Mouse (Mus musculus): ENCODE data around the gene Rln3. TPM values are rescaled to one million over a fixed set of nuclear protein-coding genes. Genes with fewer than 3 reads are reported as not detected.

Gene Rln3
- polyA plus RNA-seq, 1 experiment = not detected

GRCm38 (mm10) chr8:84046505-84046904 lies 1.7 kb upstream of the Rln3 start:
- H3K4me1 ChIP-seq (ENCODE audit: control insufficient read depth, insufficient read depth, insufficient read length, low read length) = no peaks in the 10 kb centered on the region
- no peak overlapping the region for H3K4me3 ChIP-seq (ENCODE audit: insufficient read depth, low read depth, low read length)
- H3K27ac ChIP-seq (replicated peaks; ENCODE audit: low read depth, low read length) = no peak overlapping the region

GRCm38 (mm10) chr8:84044103-84044502 lies 697 bp downstream of the Rln3 start:
- Histone ChIP-seq H3K4me3 (ENCODE audit: insufficient read depth, low read depth, low read length) (no peak overlapping the region), H3K4me1 (ENCODE audit: control insufficient read depth, insufficient read depth, insufficient read length, low read length) (no peaks in the 10 kb centered on the region), H3K27ac (replicated peaks; ENCODE audit: low read depth, low read length) (no peak overlapping the region)

GRCm38 (mm10) chr8:84042948-84043342 lies 1.9 kb downstream of the Rln3 start:
- Histone ChIP-seq H3K4me1 (ENCODE audit: control insufficient read depth, insufficient read depth, insufficient read length, low read length) (no peaks in the 10 kb centered on the region), H3K27ac (replicated peaks; ENCODE audit: low read depth, low read length) (no peak overlapping the region), H3K4me3 (ENCODE audit: insufficient read depth, low read depth, low read length) (peak overlapping the region; percentile 69)

GRCm38 (mm10) chr8:84042066-84042947 lies 2.5 kb downstream of the Rln3 start, which contains the start of gene Il27ra:
TSS of gene Il27ra (minus strand) at chr8:84042589.
- Histone ChIP-seq H3K4me1 (ENCODE audit: control insufficient read depth, insufficient read depth, insufficient read length, low read length) (no peaks in the 10 kb centered on the region), H3K4me3 (ENCODE audit: insufficient read depth, low read depth, low read length) (peak within 1 kb of the TSS; percentile 69), H3K27ac (replicated peaks; ENCODE audit: low read depth, low read length) (0 out of 2 replicates have a peak within 1 kb of the TSS, but pooled peaks have one; percentile 25)

- no peaks in the 10 kb centered on the region for H3K4me1 ChIP-seq (ENCODE audit: control insufficient read depth, insufficient read depth, insufficient read length, low read length)
- H3K27ac ChIP-seq (replicated peaks; ENCODE audit: low read depth, low read length) = no peak overlapping the region
- no peak overlapping the region for H3K4me3 ChIP-seq (ENCODE audit: insufficient read depth, low read depth, low read length)
Measured at GRCm38 (mm10) chr8:84039050-84039449, 5.8 kb downstream of the Rln3 start.

GRCm38 (mm10) chr8:84038015-84038414 lies 6.8 kb downstream of the Rln3 start:
- Histone ChIP-seq H3K4me3 (ENCODE audit: insufficient read depth, low read depth, low read length) (no peak overlapping the region), H3K27ac (replicated peaks; ENCODE audit: low read depth, low read length) (no peak overlapping the region), H3K4me1 (ENCODE audit: control insufficient read depth, insufficient read depth, insufficient read length, low read length) (no peaks in the 10 kb centered on the region)

GRCm38 (mm10) chr8:84032777-84033176 lies 12.0 kb downstream of the Rln3 start:
- no peak overlapping the region for H3K4me3 ChIP-seq (ENCODE audit: insufficient read depth, low read depth, low read length)
- H3K4me1 ChIP-seq (ENCODE audit: control insufficient read depth, insufficient read depth, insufficient read length, low read length) = no peaks in the 10 kb centered on the region
- no peak overlapping the region for H3K27ac ChIP-seq (replicated peaks; ENCODE audit: low read depth, low read length)

GRCm38 (mm10) chr8:84029272-84029671 lies 15.5 kb downstream of the Rln3 start:
- H3K4me1 ChIP-seq (ENCODE audit: control insufficient read depth, insufficient read depth, insufficient read length, low read length) = no peaks in the 10 kb centered on the region
- no peak overlapping the region for H3K4me3 ChIP-seq (ENCODE audit: insufficient read depth, low read depth, low read length)
- H3K27ac ChIP-seq (replicated peaks; ENCODE audit: low read depth, low read length) = no peak overlapping the region

- peaks cover 4% of the 10 kb centered on the region; the same call in 1 of the 2 replicates for H3K4me1 ChIP-seq (ENCODE audit: control insufficient read depth, insufficient read depth, insufficient read length, low read length)
- no peak overlapping the region for H3K4me3 ChIP-seq (ENCODE audit: insufficient read depth, low read depth, low read length)
Measured at GRCm38 (mm10) chr8:84027449-84027848, 17.4 kb downstream of the Rln3 start.

GRCm38 (mm10) chr8:84025863-84026262 lies 18.9 kb downstream of the Rln3 start:
- Histone ChIP-seq H3K4me1 (ENCODE audit: control insufficient read depth, insufficient read depth, insufficient read length, low read length) (peaks cover 4% of the 10 kb centered on the region; the same call in 1 of the 2 replicates), H3K4me3 (ENCODE audit: insufficient read depth, low read depth, low read length) (no peak overlapping the region), H3K27ac (replicated peaks; ENCODE audit: low read depth, low read length) (no peak overlapping the region)

More at GRCm38 (mm10) chr8:84027449-84027848, 17.4 kb downstream of the Rln3 start:
- H3K27ac ChIP-seq (replicated peaks; ENCODE audit: low read depth, low read length) = no peak overlapping the region

- H3K4me1 ChIP-seq (ENCODE audit: control insufficient read depth, insufficient read depth, insufficient read length, low read length) = peaks cover 4% of the 10 kb centered on the region; the same call in 1 of the 2 replicates
- H3K27ac ChIP-seq (replicated peaks; ENCODE audit: low read depth, low read length) = no peak overlapping the region
- H3K4me3 ChIP-seq (ENCODE audit: insufficient read depth, low read depth, low read length) = no peak overlapping the region
Measured at GRCm38 (mm10) chr8:84024171-84024570, 20.6 kb downstream of the Rln3 start.

- no peak overlapping the region for H3K4me3 ChIP-seq (ENCODE audit: insufficient read depth, low read depth, low read length)
- no peak overlapping the region for H3K27ac ChIP-seq (replicated peaks; ENCODE audit: low read depth, low read length)
- peaks cover 4% of the 10 kb centered on the region; the same call in 1 of the 2 replicates for H3K4me1 ChIP-seq (ENCODE audit: control insufficient read depth, insufficient read depth, insufficient read length, low read length)
Measured at GRCm38 (mm10) chr8:84023631-84024030, 21.2 kb downstream of the Rln3 start.

GRCm38 (mm10) chr8:84023085-84023484 lies 21.7 kb downstream of the Rln3 start:
- Histone ChIP-seq H3K27ac (replicated peaks; ENCODE audit: low read depth, low read length) (no peak overlapping the region), H3K4me1 (ENCODE audit: control insufficient read depth, insufficient read depth, insufficient read length, low read length) (peaks cover 4% of the 10 kb centered on the region; the same call in 1 of the 2 replicates), H3K4me3 (ENCODE audit: insufficient read depth, low read depth, low read length) (no peak overlapping the region)

- Histone ChIP-seq H3K4me3 (ENCODE audit: insufficient read depth, low read depth, low read length) (no peak overlapping the region), H3K4me1 (ENCODE audit: control insufficient read depth, insufficient read depth, insufficient read length, low read length) (peaks cover 4% of the 10 kb centered on the region; the same call in 1 of the 2 replicates), H3K27ac (replicated peaks; ENCODE audit: low read depth, low read length) (no peak overlapping the region)
Measured at GRCm38 (mm10) chr8:84021569-84021968, 23.2 kb downstream of the Rln3 start.

- peaks cover 4% of the 10 kb centered on the region; the same call in 1 of the 2 replicates for H3K4me1 ChIP-seq (ENCODE audit: control insufficient read depth, insufficient read depth, insufficient read length, low read length)
- no peak within 1 kb of the TSS for H3K4me3 ChIP-seq (ENCODE audit: insufficient read depth, low read depth, low read length)
- no peak within 1 kb of the TSS for H3K27ac ChIP-seq (replicated peaks; ENCODE audit: low read depth, low read length)
Measured at GRCm38 (mm10) chr8:84021096-84021495, 23.7 kb downstream of the Rln3 start, which contains the start of gene Palm3. TSS of gene Palm3 (plus strand) at chr8:84021471.

GRCm38 (mm10) chr8:84019738-84020137 lies 25.1 kb downstream of the Rln3 start:
- peaks cover 4% of the 10 kb centered on the region; the same call in 1 of the 2 replicates for H3K4me1 ChIP-seq (ENCODE audit: control insufficient read depth, insufficient read depth, insufficient read length, low read length)
- H3K4me3 ChIP-seq (ENCODE audit: insufficient read depth, low read depth, low read length) = no peak overlapping the region
- no peak overlapping the region for H3K27ac ChIP-seq (replicated peaks; ENCODE audit: low read depth, low read length)
